Comparison of ENCODE assay signal across 8 mouse cellular contexts in the genomic region with DNA sequence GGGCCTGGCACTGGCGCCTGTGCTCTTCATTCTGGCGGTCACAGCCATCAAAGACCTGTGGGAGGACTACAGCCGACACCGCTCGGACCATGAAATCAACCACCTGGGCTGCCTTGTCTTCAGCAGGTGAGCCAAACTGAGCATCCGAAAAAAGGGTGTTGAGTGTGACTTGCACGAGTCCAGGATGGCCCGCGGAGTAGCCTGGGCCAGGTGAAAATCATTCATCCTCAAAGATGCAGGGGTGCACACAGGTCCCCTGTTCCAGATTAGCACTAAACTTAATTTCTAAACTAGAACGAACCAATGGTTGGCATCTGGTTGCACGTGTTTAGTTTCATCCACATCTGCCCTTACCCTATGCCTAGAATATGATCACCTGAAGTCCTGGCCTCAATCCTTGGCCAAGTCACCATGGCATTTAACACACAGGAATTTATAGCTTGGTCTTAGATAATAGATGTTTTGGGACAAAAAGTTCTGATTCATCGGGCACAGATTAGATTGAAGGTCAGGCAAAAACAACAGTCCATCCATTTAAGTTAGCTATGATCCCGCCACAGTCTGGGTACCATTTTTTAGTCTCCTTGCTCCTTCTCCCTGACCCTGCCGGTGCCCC. TPM values are rescaled to one million over a fixed set of nuclear protein-coding genes. Genes with fewer than 3 reads are reported as not detected.
DNase-seq lines count a peak whose midpoint lies in the region; ATAC-seq and TF ChIP-seq lines count a peak whose summit lies in the region.

No protein-coding gene starts in this region.

- peak overlapping the region; percentile 62 for H3K9ac ChIP-seq in kidney, embryonic 15.5 days
- H3K9ac ChIP-seq in embryonic facial prominence, embryonic 11.5 days (replicated peaks; ENCODE audit: low read length): peak overlapping the region; percentile 75

- 17% methylated on average over 14 of the region's 14 CpGs for WGBS in kidney, embryonic 15.5 days
- 25% methylated on average over 14 of the region's 14 CpGs for WGBS in embryonic facial prominence, embryonic 11.5 days

- no peak for TF ChIP-seq POLR2A in myocyte (IDR thresholded peaks at IDR 0.05; ENCODE audit: insufficient read length, low read depth)

- peak overlapping the region; percentile 76 for H3K4me3 ChIP-seq in kidney, embryonic 15.5 days (replicated peaks)
- H3K4me3 ChIP-seq in embryonic facial prominence, embryonic 11.5 days (ENCODE audit: low read depth, low read length): peak overlapping the region; percentile 66
- peak overlapping the region; percentile 39 for H3K4me3 ChIP-seq in myocyte

- no peak for DNase-seq in kidney, postnatal 14 days
- no peak for DNase-seq in embryonic facial prominence, embryonic 11.5 days (ENCODE audit: low spot score)
- DNase-seq in right cerebral cortex, postnatal 10 days (ENCODE audit: low spot score in 2 of 2): no peak
- no peak for DNase-seq in left cerebral cortex, postnatal 36 days (ENCODE audit: low spot score in 2 of 2)
- no peak for DNase-seq in kidney, adult 18-20 months

- H3K27me3 ChIP-seq in kidney, embryonic 15.5 days: 0 out of 2 replicates have a peak, but pooled peaks cover 17% of the 10 kb centered on the region
- H3K27me3 ChIP-seq in embryonic facial prominence, embryonic 11.5 days (ENCODE audit: control insufficient read depth, insufficient read depth, low read length): no peaks in the 10 kb centered on the region
- no peaks in the 10 kb centered on the region for H3K27me3 ChIP-seq in myocyte (ENCODE audit: control insufficient read depth, insufficient read depth, insufficient read length)

- peaks cover 7% of the 10 kb centered on the region for H3K4me1 ChIP-seq in kidney, embryonic 15.5 days
- H3K4me1 ChIP-seq in embryonic facial prominence, embryonic 11.5 days (ENCODE audit: control insufficient read depth, insufficient read depth, low read length): no peaks in the 10 kb centered on the region

- peak overlapping the region; percentile 87 for H3K27ac ChIP-seq in kidney, embryonic 15.5 days
- no peak overlapping the region for H3K27ac ChIP-seq in embryonic facial prominence, embryonic 11.5 days (replicated peaks; ENCODE audit: low read depth, low read length)

- H3K4me2 ChIP-seq in kidney, embryonic 15.5 days: peak overlapping the region; percentile 94
- peak overlapping the region; percentile 90 for H3K4me2 ChIP-seq in embryonic facial prominence, embryonic 11.5 days (ENCODE audit: low read depth, low read length)
- peak overlapping the region; percentile 66 for H3K4me2 ChIP-seq in myocyte (ENCODE audit: low read depth)

- no peaks in the 10 kb centered on the region for H3K36me3 ChIP-seq in kidney, embryonic 15.5 days
- no peaks in the 10 kb centered on the region for H3K36me3 ChIP-seq in embryonic facial prominence, embryonic 11.5 days (replicated peaks; ENCODE audit: control insufficient read depth, insufficient read depth, low read depth, low read length)
- no peaks in the 10 kb centered on the region for H3K36me3 ChIP-seq in myocyte (ENCODE audit: control insufficient read depth, insufficient read depth)

- H3K9me3 ChIP-seq in kidney, embryonic 15.5 days (replicated peaks): no peaks in the 10 kb centered on the region
- no peaks in the 10 kb centered on the region for H3K9me3 ChIP-seq in embryonic facial prominence, embryonic 11.5 days (replicated peaks; ENCODE audit: control insufficient read depth, low read length)

- H3ac ChIP-seq in myocyte (ENCODE audit: control insufficient read depth, insufficient read length): peak overlapping the region; percentile 59

- ATAC-seq in kidney, embryonic 15.5 days (replicated peaks; ENCODE audit: low FRiP score): 0 out of 2 replicates have a peak, but pooled peaks have one; percentile 0
- no peak; the same call in 1 of the 2 replicates for ATAC-seq in embryonic facial prominence, embryonic 11.5 days (replicated peaks; ENCODE audit: insufficient number of reproducible peaks, low FRiP score, low TSS enrichment, low read depth)
- ATAC-seq in inflammation-experienced regulatory T-cells, adult 6 months: peak; percentile 11

- intact Hi-C loops in left cerebral cortex, postnatal 36 days (cut with DNase I): no loop called here

- peaks cover 2% of the 10 kb centered on the region for H3K79me2 ChIP-seq in myocyte (ENCODE audit: control insufficient read depth, insufficient read depth)

TF ChIP-seq in myocyte, 11 proteins besides CTCF, POLR2A, EP300 and RAD21:
- no peak for TF ChIP-seq E2F4 (IDR thresholded peaks at IDR 0.05; ENCODE audit: insufficient read depth)
- no peak for TF ChIP-seq CEBPB (IDR thresholded peaks at IDR 0.05; ENCODE audit: insufficient read depth, poor library complexity, severe bottlenecking)
- TF ChIP-seq POLR2AphosphoS2 (IDR thresholded peaks at IDR 0.05; ENCODE audit: insufficient read length, low read depth): no peak
- TF ChIP-seq SRF (IDR thresholded peaks at IDR 0.05; ENCODE audit: control insufficient read depth, insufficient read length, low read depth): no peak
- TF ChIP-seq REST (IDR thresholded peaks at IDR 0.05; ENCODE audit: insufficient read depth, insufficient read length): no peak
- no peak for TF ChIP-seq MYOG (IDR thresholded peaks at IDR 0.05; ENCODE audit: control insufficient read depth in 1 of 3, insufficient read depth in 1 of 3, insufficient read length in 2 of 3, low read depth in 2 of 3)
- TF ChIP-seq USF1 (IDR thresholded peaks at IDR 0.05; ENCODE audit: low read depth): no peak
- no peak for TF ChIP-seq TCF12 (IDR thresholded peaks at IDR 0.05; ENCODE audit: insufficient read depth, poor library complexity, severe bottlenecking)
- no peak for TF ChIP-seq MAX (IDR thresholded peaks at IDR 0.05; ENCODE audit: low read depth)

RNA-seq across cellular contexts. Expression of gene Atp10a, which starts 2.9 kb away (rescaled TPM):
- polyA plus RNA-seq in kidney, embryonic 15.5 days (2015; fragmentation: Nextera tagmentation; extraction: Ambion mirVana): 4.1 and 4.3 TPM in 2 replicates
- 1.9 and 2.5 TPM in 2 replicates for polyA plus RNA-seq in embryonic facial prominence, embryonic 11.5 days (2014; fragmentation: Nextera tagmentation; extraction: Ambion mirVana)
- polyA plus RNA-seq in inflammation-experienced regulatory T-cells, adult 6 months (2017; shearing (Covaris generic)): 1 to 10 TPM; 5.3 to 7.9 (median 5.9) TPM
- polyA plus RNA-seq in myocyte (2012; fragmentation: generic; extraction: Trizol): 3.0 TPM
- 10 to 100 TPM in 1 of 2 experiments, 1 to 10 TPM in 1; 8.2 to 12.3 TPM for total RNA-seq in left cerebral cortex, postnatal 36 days (2021)
